ENCODE assay signal across 21 mouse cellular contexts in the genomic region with DNA sequence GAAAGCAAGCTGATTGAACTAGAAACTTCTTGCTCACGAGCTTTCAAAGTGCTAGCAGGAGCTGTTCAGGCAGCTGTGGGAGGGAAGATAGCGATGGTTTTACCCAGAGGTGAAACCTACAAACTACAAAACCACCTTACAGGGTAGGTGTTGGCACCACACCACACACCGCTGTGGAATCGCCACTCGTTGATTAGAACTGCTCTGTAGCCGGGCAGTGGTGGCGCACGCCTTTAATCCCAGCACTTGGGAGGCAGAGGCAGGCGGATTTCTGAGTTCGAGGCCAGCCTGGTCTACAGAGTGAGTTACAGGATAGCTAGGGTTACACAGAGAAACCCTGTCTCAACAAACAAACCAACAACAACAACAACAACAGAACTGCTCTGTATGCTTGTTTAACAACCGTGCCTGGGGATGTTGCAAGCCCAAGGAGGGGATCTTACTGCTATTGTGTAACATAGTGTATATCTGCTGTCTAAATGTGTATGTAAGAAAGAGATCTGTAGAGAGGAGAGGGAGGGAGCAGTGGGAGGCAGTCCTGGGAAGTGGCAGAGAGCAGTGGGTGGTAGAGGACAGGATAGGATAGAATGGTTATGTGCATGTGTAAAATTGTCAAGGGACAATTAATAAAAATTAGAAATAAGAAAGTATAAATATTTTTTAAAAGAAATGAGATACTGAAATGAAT. TPM values are rescaled to one million over a fixed set of nuclear protein-coding genes. Genes with fewer than 3 reads are reported as not detected.
A peak's percentile ranks its signal among the peaks of the same experiment; 100 is the strongest.
DNase-seq lines count a peak whose midpoint lies in the region; ATAC-seq and TF ChIP-seq lines count a peak whose summit lies in the region.
"Had no signal": no experiment of that assay in that cellular context is flagged by ENCODE, and none has a peak within 500 bp of the region (broad histone marks: within the 10 kb centered on the region; RNA-seq: fewer than 3 reads in every experiment).

No protein-coding gene starts in this region.

- H3K9ac ChIP-seq in liver, postnatal 0 days (replicated peaks): no peak overlapping the region
- H3K9ac ChIP-seq in intestine, embryonic 16.5 days (ENCODE audit: low read depth, low read length): no peak overlapping the region
- H3K9ac ChIP-seq: embryonic facial prominence, embryonic 12.5 days; forebrain, embryonic 15.5 days; heart, embryonic 15.5 days; hindbrain, embryonic 14.5 days had no signal

- no peak for TF ChIP-seq CTCF in liver, postnatal 0 days (IDR thresholded peaks at IDR 0.05; ENCODE audit: low read depth)
- no peak for TF ChIP-seq CTCF in bone marrow, adult 2 months (IDR thresholded peaks at IDR 0.05; ENCODE audit: control insufficient read depth, insufficient read depth, low read length)
- no peak for TF ChIP-seq CTCF in thymus, adult 2 months (IDR thresholded peaks at IDR 0.05; ENCODE audit: borderline replicate concordance, control insufficient read depth, extremely low read depth, insufficient read depth, low read length, poor library complexity)

- no peak for DNase-seq in liver, postnatal 0 days
- DNase-seq in liver: no peak
- peak; percentile 21 for DNase-seq in brain, adult 2 months (ENCODE audit: low read depth, low spot score)
- no peak for DNase-seq in thymus, adult 2 months
- DNase-seq: adrenal gland, adult 2 months; adrenal gland, postnatal 25 days; cerebellum, adult 11-12 months; cerebellum, adult 9-10 months; cerebellum, postnatal 25 days; gastrocnemius, postnatal 25 days; heart, adult 18-20 months; heart, postnatal 14 days had no signal

- H3K36me3 ChIP-seq in liver, postnatal 0 days (replicated peaks; ENCODE audit: insufficient read depth, low read length): no peaks in the 10 kb centered on the region
- no peaks in the 10 kb centered on the region for H3K36me3 ChIP-seq in thymus, adult 2 months (ENCODE audit: control insufficient read depth, insufficient read depth, low read length)
- no peaks in the 10 kb centered on the region for H3K36me3 ChIP-seq in intestine, embryonic 16.5 days (ENCODE audit: control insufficient read depth, insufficient read depth, low read length)
- H3K36me3 ChIP-seq: embryonic facial prominence, embryonic 12.5 days; forebrain, embryonic 15.5 days; heart, embryonic 10.5 days; heart, embryonic 15.5 days; hindbrain, embryonic 10.5 days had no signal

- H3K9me3 ChIP-seq in liver, postnatal 0 days (ENCODE audit: low read length): no peaks in the 10 kb centered on the region
- no peaks in the 10 kb centered on the region for H3K9me3 ChIP-seq in intestine, embryonic 16.5 days (ENCODE audit: control insufficient read depth, low read length)
- H3K9me3 ChIP-seq: embryonic facial prominence, embryonic 12.5 days; forebrain, embryonic 15.5 days; heart, embryonic 10.5 days; heart, embryonic 15.5 days; hindbrain, embryonic 10.5 days had no signal

- no peak for TF ChIP-seq EP300 in liver, postnatal 0 days (IDR thresholded peaks at IDR 0.05; ENCODE audit: low read depth)

- H3K4me3 ChIP-seq in liver, postnatal 0 days (ENCODE audit: low read depth, low read length): no peak overlapping the region
- H3K4me3 ChIP-seq in bone marrow, adult 2 months (replicated peaks; ENCODE audit: control insufficient read depth, low read depth, low read length): no peak overlapping the region
- H3K4me3 ChIP-seq in thymus, adult 2 months (ENCODE audit: control insufficient read depth, insufficient read depth, low read length): no peak overlapping the region
- H3K4me3 ChIP-seq in intestine, embryonic 16.5 days (ENCODE audit: low read length): no peak overlapping the region
- H3K4me3 ChIP-seq: embryonic facial prominence, embryonic 12.5 days; forebrain, embryonic 15.5 days; heart, embryonic 10.5 days; heart, embryonic 15.5 days; hindbrain, embryonic 10.5 days had no signal

- TF ChIP-seq POLR2A in bone marrow, adult 2 months (IDR thresholded peaks at IDR 0.05; ENCODE audit: borderline replicate concordance, control insufficient read depth, low read depth, low read length): no peak
- TF ChIP-seq POLR2A in thymus, adult 2 months (IDR thresholded peaks at IDR 0.05; ENCODE audit: control insufficient read depth, extremely low read depth, insufficient read depth, low read length, poor library complexity): no peak

- H3K27me3 ChIP-seq in liver, postnatal 0 days (ENCODE audit: insufficient read depth, low read length): no peaks in the 10 kb centered on the region
- H3K27me3 ChIP-seq in thymus, adult 2 months (ENCODE audit: control insufficient read depth, insufficient read depth, low read length): no peaks in the 10 kb centered on the region
- no peaks in the 10 kb centered on the region for H3K27me3 ChIP-seq in intestine, embryonic 16.5 days (replicated peaks; ENCODE audit: control insufficient read depth, insufficient read depth, low read length)
- H3K27me3 ChIP-seq: embryonic facial prominence, embryonic 12.5 days; forebrain, embryonic 15.5 days; heart, embryonic 15.5 days had no signal

- H3K4me2 ChIP-seq in liver, postnatal 0 days (ENCODE audit: low read depth, low read length): no peak overlapping the region
- no peak overlapping the region for H3K4me2 ChIP-seq in intestine, embryonic 16.5 days (ENCODE audit: low read depth, low read length)
- H3K4me2 ChIP-seq: embryonic facial prominence, embryonic 12.5 days; forebrain, embryonic 15.5 days; heart, embryonic 15.5 days; hindbrain, embryonic 14.5 days had no signal

- H3K27ac ChIP-seq in liver, postnatal 0 days (ENCODE audit: low read depth): peak overlapping the region; percentile 35; the same call in 1 of the 2 replicates
- peak overlapping the region; percentile 69 for H3K27ac ChIP-seq in bone marrow, adult 2 months (ENCODE audit: control insufficient read depth, insufficient read depth, low read depth, low read length, poor library complexity)
- H3K27ac ChIP-seq in thymus, adult 2 months (ENCODE audit: control insufficient read depth, insufficient read depth, low read length): no peak overlapping the region
- no peak overlapping the region for H3K27ac ChIP-seq in intestine, embryonic 16.5 days (ENCODE audit: low read length)
- H3K27ac ChIP-seq: embryonic facial prominence, embryonic 12.5 days; forebrain, embryonic 15.5 days; heart, embryonic 10.5 days; heart, embryonic 15.5 days; hindbrain, embryonic 10.5 days; hindbrain, embryonic 14.5 days had no signal

- H3K4me1 ChIP-seq in liver, postnatal 0 days (ENCODE audit: insufficient read depth): peaks cover 10% of the 10 kb centered on the region
- peaks cover 2% of the 10 kb centered on the region; the same call in 1 of the 2 replicates for H3K4me1 ChIP-seq in bone marrow, adult 2 months (ENCODE audit: control insufficient read depth, insufficient read depth, low read length)
- no peaks in the 10 kb centered on the region; the same call in 1 of the 2 replicates for H3K4me1 ChIP-seq in thymus, adult 2 months (replicated peaks; ENCODE audit: control insufficient read depth, insufficient read depth, low read length)
- H3K4me1 ChIP-seq in intestine, embryonic 16.5 days (ENCODE audit: control insufficient read depth, insufficient read depth, low read length): peaks cover 9% of the 10 kb centered on the region
- H3K4me1 ChIP-seq: embryonic facial prominence, embryonic 12.5 days; hindbrain, embryonic 10.5 days had no signal

- WGBS in liver, postnatal 0 days (ENCODE audit: insufficient replicate concordance): 77% methylated on average over 11 of the region's 11 CpGs
- WGBS in bone marrow, adult 2 months: 65% methylated on average over 11 of the region's 11 CpGs
- 92% methylated on average over 11 of the region's 11 CpGs for WGBS in thymus, adult 2 months
- WGBS in intestine, embryonic 16.5 days: 92% methylated on average over 11 of the region's 11 CpGs

- ATAC-seq in liver, postnatal 0 days: no peak
- peak; percentile 27; the same call in 1 of the 2 replicates for ATAC-seq in neutrophil, adult 5-6 weeks (ENCODE audit: extremely low read depth, insufficient number of reproducible peaks, low FRiP score, poor library complexity, severe bottlenecking)
- no peak for ATAC-seq in intestine, embryonic 16.5 days
- ATAC-seq: forebrain, embryonic 15.5 days had no signal

RNA-seq across cellular contexts. Expression of a gene that starts 11.9 kb away (rescaled TPM):
- polyA plus RNA-seq in liver, postnatal 0 days (2015; fragmentation: Nextera tagmentation; extraction: Ambion mirVana): 36.4 and 36.8 TPM in 2 replicates
- 7.2 and 14.8 TPM in 2 replicates for polyA plus RNA-seq in bone marrow, adult 2 months (2011; ENCODE audit: insufficient read depth, insufficient read length, low replicate concordance, missing spikeins)
- total RNA-seq in neutrophil, adult 5-6 weeks (2017): 151 and 167 TPM in 2 replicates
- polyA plus RNA-seq in thymus, adult 2 months (2012; rRNA removed): 31.7 and 43.0 TPM in 2 replicates
- 76.2 and 84.2 TPM in 2 replicates for polyA plus RNA-seq in intestine, embryonic 16.5 days (2015; fragmentation: Nextera tagmentation; extraction: Ambion mirVana)

RNA-seq across cellular contexts. Expression of a gene that starts 27.7 kb away (rescaled TPM):
- 0.11 TPM in 2 replicates for polyA plus RNA-seq in liver, postnatal 0 days (2015; fragmentation: Nextera tagmentation; extraction: Ambion mirVana)
- 7.9 and 12.5 TPM in 2 replicates for polyA plus RNA-seq in bone marrow, adult 2 months (2011; ENCODE audit: insufficient read depth, insufficient read length, low replicate concordance, missing spikeins)
- 1.9 TPM in 1 of 2 replicates, not detected in the other for total RNA-seq in neutrophil, adult 5-6 weeks (2017)
- polyA plus RNA-seq in thymus, adult 2 months (2012; rRNA removed): 4.3 and 6.1 TPM in 2 replicates
- 0.82 and 0.83 TPM in 2 replicates for polyA plus RNA-seq in intestine, embryonic 16.5 days (2015; fragmentation: Nextera tagmentation; extraction: Ambion mirVana)
- polyA plus RNA-seq: heart, embryonic 10.5 days had no signal

Comparison
In these comparisons a context has a peak if more than half of its experiments do, and no peak if none do; other contexts are left out.
1. H3K27ac ChIP-seq: peak in liver, postnatal 0 days (single experiment) and bone marrow, adult 2 months (single experiment); none in thymus, adult 2 months (single experiment) and intestine, embryonic 16.5 days (single experiment).